Mouse (Mus musculus): ENCODE results near the gene Ccdc141. TPM values are rescaled to one million over a fixed set of nuclear protein-coding genes. Genes with fewer than 3 reads are reported as not detected.
"Not testable (repeated sequence)": the region's sequence is repeated elsewhere in the genome, so short reads cannot be mapped to it uniquely, and the experiment has no call there.

Ccdc141 gene
- total RNA-seq, 1 experiment = 3.3 TPM

- in situ Hi-C loops (cut with MboI; ENCODE audit: low sequenced_read_pairs in 2 of 2, unreplicated experiment in 2 of 2) = no loop called here
- DNase-seq (ENCODE audit: low read depth, low spot score) = no peak
- TF ChIP-seq ZNF384 (IDR thresholded peaks at IDR 0.05; ENCODE audit: low read depth, low read length) (no peak), MAFK (IDR thresholded peaks at IDR 0.05; ENCODE audit: insufficient read depth, low read depth, low read length) (no peak), HCFC1 (IDR thresholded peaks at IDR 0.05; ENCODE audit: borderline replicate concordance, insufficient read depth, low read length) (no peak), ZC3H11A (IDR thresholded peaks at IDR 0.05; ENCODE audit: borderline replicate concordance, low read depth, low read length) (no peak), CHD2 (IDR thresholded peaks at IDR 0.05; ENCODE audit: low read depth, low read length) (no peak)
- Histone ChIP-seq H3K4me3 (ENCODE audit: insufficient read depth in 1 of 2, low read depth in 1 of 2, low read length in 2 of 2, poor library complexity in 1 of 2, severe bottlenecking in 1 of 2) (no peak overlapping the region), H3K4me1 (ENCODE audit: control insufficient read depth in 2 of 2, insufficient read depth in 2 of 2, low read length in 2 of 2, poor library complexity in 1 of 2) (no peaks in the 10 kb centered on the region), H3K36me3 (ENCODE audit: control insufficient read depth, insufficient read depth, low read length, poor library complexity, severe bottlenecking) (no peaks in the 10 kb centered on the region), H3K9ac (ENCODE audit: insufficient read depth, low read depth, low read length, poor library complexity, severe bottlenecking) (no peak overlapping the region), H3K27ac (ENCODE audit: insufficient read depth, low read depth, low read length, poor library complexity, severe bottlenecking) (no peak overlapping the region), H3K9me3 (ENCODE audit: control insufficient read depth, insufficient read depth, low read depth, low read length) (no peaks in the 10 kb centered on the region)
Observed at GRCm38 (mm10) chr2:77033322-77034060, 136.9 kb downstream of the Ccdc141 start.

GRCm38 (mm10) chr2:77020649-77021048 is 149.8 kb downstream of the Ccdc141 start:
- H3K9me3 ChIP-seq (ENCODE audit: control insufficient read depth, insufficient read depth, low read depth, low read length) = no peaks in the 10 kb centered on the region
- no peak for DNase-seq (ENCODE audit: low read depth, low spot score)
- H3K9ac ChIP-seq (ENCODE audit: insufficient read depth, low read depth, low read length, poor library complexity, severe bottlenecking) = no peak overlapping the region
- no peaks in the 10 kb centered on the region for H3K36me3 ChIP-seq (ENCODE audit: control insufficient read depth, insufficient read depth, low read length, poor library complexity, severe bottlenecking)
- no peak overlapping the region for H3K27ac ChIP-seq (ENCODE audit: insufficient read depth, low read depth, low read length, poor library complexity, severe bottlenecking)
- no peaks in the 10 kb centered on the region for H3K4me1 ChIP-seq (ENCODE audit: control insufficient read depth in 2 of 2, insufficient read depth in 2 of 2, low read length in 2 of 2, poor library complexity in 1 of 2)
- H3K4me3 ChIP-seq (ENCODE audit: insufficient read depth in 1 of 2, low read depth in 1 of 2, low read length in 2 of 2, poor library complexity in 1 of 2, severe bottlenecking in 1 of 2) = no peak overlapping the region
- in situ Hi-C loops (cut with MboI; ENCODE audit: low sequenced_read_pairs in 2 of 2, unreplicated experiment in 2 of 2) = no loop called here
- TF ChIP-seq ZC3H11A (IDR thresholded peaks at IDR 0.05; ENCODE audit: borderline replicate concordance, low read depth, low read length) (no peak), MAFK (IDR thresholded peaks at IDR 0.05; ENCODE audit: insufficient read depth, low read depth, low read length) (no peak), CHD2 (IDR thresholded peaks at IDR 0.05; ENCODE audit: low read depth, low read length) (no peak), HCFC1 (IDR thresholded peaks at IDR 0.05; ENCODE audit: borderline replicate concordance, insufficient read depth, low read length) (no peak), ZNF384 (IDR thresholded peaks at IDR 0.05; ENCODE audit: low read depth, low read length) (no peak)

GRCm38 (mm10) chr2:77017735-77018134 is 152.7 kb downstream of the Ccdc141 start:
- no peak for DNase-seq (ENCODE audit: low read depth, low spot score)
- in situ Hi-C loops (cut with MboI; ENCODE audit: low sequenced_read_pairs in 2 of 2, unreplicated experiment in 2 of 2) = no loop called here
- Histone ChIP-seq H3K4me3 (ENCODE audit: insufficient read depth in 1 of 2, low read depth in 1 of 2, low read length in 2 of 2, poor library complexity in 1 of 2, severe bottlenecking in 1 of 2) (no peak overlapping the region), H3K4me1 (ENCODE audit: control insufficient read depth in 2 of 2, insufficient read depth in 2 of 2, low read length in 2 of 2, poor library complexity in 1 of 2) (no peaks in the 10 kb centered on the region), H3K9me3 (ENCODE audit: control insufficient read depth, insufficient read depth, low read depth, low read length) (no peaks in the 10 kb centered on the region), H3K9ac (ENCODE audit: insufficient read depth, low read depth, low read length, poor library complexity, severe bottlenecking) (no peak overlapping the region), H3K27ac (ENCODE audit: insufficient read depth, low read depth, low read length, poor library complexity, severe bottlenecking) (no peak overlapping the region), H3K36me3 (ENCODE audit: control insufficient read depth, insufficient read depth, low read length, poor library complexity, severe bottlenecking) (no peaks in the 10 kb centered on the region)
- no peak for TF ChIP-seq HCFC1 (IDR thresholded peaks at IDR 0.05; ENCODE audit: borderline replicate concordance, insufficient read depth, low read length)

- in situ Hi-C loops (cut with MboI; ENCODE audit: low sequenced_read_pairs in 2 of 2, unreplicated experiment in 2 of 2); DNase-seq (ENCODE audit: low read depth, low spot score); H3K27ac ChIP-seq (ENCODE audit: insufficient read depth, low read depth, low read length, poor library complexity, severe bottlenecking); H3K9ac ChIP-seq (ENCODE audit: insufficient read depth, low read depth, low read length, poor library complexity, severe bottlenecking); H3K36me3 ChIP-seq (ENCODE audit: control insufficient read depth, insufficient read depth, low read length, poor library complexity, severe bottlenecking); H3K4me3 ChIP-seq (ENCODE audit: insufficient read depth in 1 of 2, low read depth in 1 of 2, low read length in 2 of 2, poor library complexity in 1 of 2, severe bottlenecking in 1 of 2); H3K9me3 ChIP-seq (ENCODE audit: control insufficient read depth, insufficient read depth, low read depth, low read length); H3K4me1 ChIP-seq (ENCODE audit: control insufficient read depth in 2 of 2, insufficient read depth in 2 of 2, low read length in 2 of 2, poor library complexity in 1 of 2): not testable (repeated sequence)
Observed at GRCm38 (mm10) chr2:77013449-77013848, 157.0 kb downstream of the Ccdc141 start.

GRCm38 (mm10) chr2:77011981-77012380 is 158.5 kb downstream of the Ccdc141 start:
- no peak overlapping the region for H3K4me3 ChIP-seq (ENCODE audit: insufficient read depth in 1 of 2, low read depth in 1 of 2, low read length in 2 of 2, poor library complexity in 1 of 2, severe bottlenecking in 1 of 2)
- no peaks in the 10 kb centered on the region for H3K36me3 ChIP-seq (ENCODE audit: control insufficient read depth, insufficient read depth, low read length, poor library complexity, severe bottlenecking)
- DNase-seq (ENCODE audit: low read depth, low spot score) = peak; percentile 30
- in situ Hi-C loops (cut with MboI; ENCODE audit: low sequenced_read_pairs in 2 of 2, unreplicated experiment in 2 of 2) = no loop called here
- H3K4me1 ChIP-seq (ENCODE audit: control insufficient read depth in 2 of 2, insufficient read depth in 2 of 2, low read length in 2 of 2, poor library complexity in 1 of 2) = peaks cover 4% of the 10 kb centered on the region in 2 experiments; a peak in 2 of 4 replicates
- H3K27ac ChIP-seq (ENCODE audit: insufficient read depth, low read depth, low read length, poor library complexity, severe bottlenecking) = no peak overlapping the region
- no peaks in the 10 kb centered on the region for H3K9me3 ChIP-seq (ENCODE audit: control insufficient read depth, insufficient read depth, low read depth, low read length)
- H3K9ac ChIP-seq (ENCODE audit: insufficient read depth, low read depth, low read length, poor library complexity, severe bottlenecking) = no peak overlapping the region
- TF ChIP-seq MAFK (IDR thresholded peaks at IDR 0.05; ENCODE audit: insufficient read depth, low read depth, low read length) = no peak
- TF ChIP-seq ZC3H11A (IDR thresholded peaks at IDR 0.05; ENCODE audit: borderline replicate concordance, low read depth, low read length) = no peak
- no peak for TF ChIP-seq CHD2 (IDR thresholded peaks at IDR 0.05; ENCODE audit: low read depth, low read length)
- TF ChIP-seq HCFC1 (IDR thresholded peaks at IDR 0.05; ENCODE audit: borderline replicate concordance, insufficient read depth, low read length) = no peak
- TF ChIP-seq ZNF384 (IDR thresholded peaks at IDR 0.05; ENCODE audit: low read depth, low read length) = no peak

Measured in ES-E14 (cell line).